Mouse (Mus musculus) forebrain, embryonic 10.5 days (tissue): ENCODE results near the gene Gm11084. TPM values are rescaled to one million over a fixed set of nuclear protein-coding genes. Genes with fewer than 3 reads are reported as not detected.

ENCODE experiments used
- DNase-seq: peaks from one replicate; pipeline ENCODE4 v3.0.0-alpha.2; 2017; ENCODE audit warnings: low spot score; ENCODE audit errors: extremely low spot score
- H3K27ac ChIP-seq: fragments of 300-500 bp; sonication (generic); 2 replicates; pipeline ENCODE4 v1.5.1; 2016; ENCODE audit warnings: mild to moderate bottlenecking
- H3K27me3 ChIP-seq: fragments of 300-500 bp; sonication (generic); 2 replicates; pipeline ENCODE4 v1.6.1; 2016; ENCODE audit warnings: mild to moderate bottlenecking; ENCODE audit not compliant: poor library complexity, severe bottlenecking
- H3K36me3 ChIP-seq: fragments of 300-500 bp; sonication (generic); replicated peaks from 2 replicates; pipeline ENCODE4 v1.6.1; 2016; ENCODE audit warnings: mild to moderate bottlenecking, moderate library complexity
- H3K4me1 ChIP-seq: fragments of 300-500 bp; sonication (generic); 2 replicates; pipeline ENCODE4 v1.6.1; 2016
- H3K4me3 ChIP-seq: fragments of 300-500 bp; sonication (generic); 2 replicates; pipeline ENCODE4 v1.5.1; 2016; ENCODE audit warnings: mild to moderate bottlenecking, moderate library complexity
- H3K9me3 ChIP-seq: fragments of 300-500 bp; sonication (generic); 2 replicates; pipeline ENCODE4 v1.6.1; 2016; ENCODE audit warnings: mild to moderate bottlenecking, moderate library complexity
- whole genome bisulfite sequencing: fragments of 180-500 bp; shearing (Covaris S2); methylation state at CpG from one replicate; pipeline ENCODE4 v1.1.7; 2016; 5-methylcytosine and 5-hydroxymethylcytosine counted together
- microRNA-seq: library from miRNA; unstranded; fragments of <30 nt; microRNA quantifications from one replicate; pipeline ENCODE4, GENCODE M21; 2017
- polyA plus RNA-seq: library from polyadenylated mRNA; unstranded; fragments of >200 nt; fragmentation: Nextera tagmentation; extraction: Ambion mirVana; gene quantifications from 2 replicates; pipeline ENCODE4 v1.2.1, GENCODE M21; 2016

Gm11084 gene
- polyA plus RNA-seq, 1 experiment from 2014 or later = not detected

- peaks cover 79% of the 10 kb centered on the region for H3K36me3 ChIP-seq
- WGBS = 96% methylated on average over 4 of the region's 4 CpGs
Measured at GRCm38 (mm10) chr2:72970302-72970701, 16.2 kb downstream of the Gm11084 start.

GRCm38 (mm10) chr2:72968536-72968935, 18.0 kb downstream of the Gm11084 start:
- no peak for DNase-seq
- Histone ChIP-seq H3K27ac (no peak overlapping the region), H3K36me3 (peaks cover 86% of the 10 kb centered on the region), H3K27me3 (no peaks in the 10 kb centered on the region), H3K4me1 (no peaks in the 10 kb centered on the region), H3K9me3 (no peaks in the 10 kb centered on the region), H3K4me3 (no peak overlapping the region)
- 92% methylated on average over 1 of the region's 1 CpGs for WGBS

More at GRCm38 (mm10) chr2:72970302-72970701, 16.2 kb downstream of the Gm11084 start:
- Histone ChIP-seq H3K4me3 (no peak overlapping the region), H3K27ac (no peak overlapping the region), H3K9me3 (no peaks in the 10 kb centered on the region), H3K4me1 (peaks cover under 1% of the 10 kb centered on the region), H3K27me3 (no peaks in the 10 kb centered on the region)
- DNase-seq = no peak

- H3K4me3 ChIP-seq = no peak overlapping the region
- peaks cover 89% of the 10 kb centered on the region for H3K36me3 ChIP-seq
- WGBS = 94% methylated on average over 2 of the region's 2 CpGs
- no peaks in the 10 kb centered on the region for H3K27me3 ChIP-seq
- H3K4me1 ChIP-seq = no peaks in the 10 kb centered on the region
- H3K27ac ChIP-seq = no peak overlapping the region
- DNase-seq = no peak
- H3K9me3 ChIP-seq = peaks cover 7% of the 10 kb centered on the region; the same call in 1 of the 2 replicates
Measured at GRCm38 (mm10) chr2:72965450-72965849, 21.1 kb downstream of the Gm11084 start.

- H3K27me3 ChIP-seq = no peaks in the 10 kb centered on the region
- H3K4me1 ChIP-seq = no peaks in the 10 kb centered on the region
- H3K27ac ChIP-seq = no peak overlapping the region
- DNase-seq = no peak
- 99% methylated on average over 3 of the region's 3 CpGs for WGBS
- H3K36me3 ChIP-seq = peaks cover 97% of the 10 kb centered on the region
- H3K9me3 ChIP-seq = peaks cover 6% of the 10 kb centered on the region; the same call in 1 of the 2 replicates
- no peak overlapping the region for H3K4me3 ChIP-seq
Measured at GRCm38 (mm10) chr2:72956415-72956814, 30.1 kb downstream of the Gm11084 start.

GRCm38 (mm10) chr2:72952979-72953378, 33.5 kb downstream of the Gm11084 start:
- WGBS = 93% methylated on average over 3 of the region's 3 CpGs
- Histone ChIP-seq H3K27ac (no peak overlapping the region), H3K27me3 (no peaks in the 10 kb centered on the region), H3K4me1 (no peaks in the 10 kb centered on the region), H3K9me3 (peaks cover 3% of the 10 kb centered on the region; the same call in 1 of the 2 replicates), H3K36me3 (peaks cover 95% of the 10 kb centered on the region), H3K4me3 (no peak overlapping the region)
- no peak for DNase-seq

GRCm38 (mm10) chr2:72935937-72936336, 50.6 kb downstream of the Gm11084 start:
- Histone ChIP-seq H3K27me3 (no peaks in the 10 kb centered on the region), H3K36me3 (peaks cover 54% of the 10 kb centered on the region), H3K4me1 (0 out of 2 replicates have a peak, but pooled peaks cover 6% of the 10 kb centered on the region), H3K9me3 (no peaks in the 10 kb centered on the region), H3K27ac (no peak overlapping the region), H3K4me3 (no peak overlapping the region)
- no peak for DNase-seq
- WGBS = 11% methylated on average over 1 of the region's 1 CpGs

- DNase-seq = no peak
Measured at GRCm38 (mm10) chr2:72932186-72932585, 54.3 kb downstream of the Gm11084 start.

GRCm38 (mm10) chr2:72924981-72925380, 61.5 kb downstream of the Gm11084 start:
- DNase-seq = no peak
- Histone ChIP-seq H3K4me1 (no peaks in the 10 kb centered on the region), H3K4me3 (no peak overlapping the region), H3K27ac (no peak overlapping the region), H3K9me3 (no peaks in the 10 kb centered on the region), H3K27me3 (no peaks in the 10 kb centered on the region), H3K36me3 (no peaks in the 10 kb centered on the region)
- 93% methylated on average over 10 of the region's 10 CpGs for WGBS

More at GRCm38 (mm10) chr2:72932186-72932585, 54.3 kb downstream of the Gm11084 start:
- H3K27me3 ChIP-seq = no peaks in the 10 kb centered on the region
- no peak overlapping the region for H3K4me3 ChIP-seq
- H3K4me1 ChIP-seq = 0 out of 2 replicates have a peak, but pooled peaks cover 6% of the 10 kb centered on the region
- H3K27ac ChIP-seq = no peak overlapping the region
- H3K36me3 ChIP-seq = peaks cover 19% of the 10 kb centered on the region
- H3K9me3 ChIP-seq = no peaks in the 10 kb centered on the region

Small RNA genes lying within 50 kb of the gene (microRNA-seq; reads per million reads assigned to microRNA genes)
- not detected for gene Gm25960

Other genes starting within 250 kb of the Gm11084 start
- 46.4 and 47.5 TPM in 2 replicates for gene Sp3, start 6.3 kb downstream of the Gm11084 start, polyA plus RNA-seq
- 111 and 112 TPM in 2 replicates for gene Ola1, start 232.2 kb upstream of the Gm11084 start, polyA plus RNA-seq